Mouse (Mus musculus) neural tube, embryonic 11.5 days (tissue): ENCODE data around the gene Arr3. TPM values are rescaled to one million over a fixed set of nuclear protein-coding genes. Genes with fewer than 3 reads are reported as not detected.

ENCODE experiments used
- polyA plus RNA-seq: library from polyadenylated mRNA; unstranded; fragments of >200 nt; fragmentation: Nextera tagmentation; extraction: Ambion mirVana; gene quantifications from 2 replicates; pipeline ENCODE4 v1.2.1, GENCODE M21; 2014

Arr3 gene
- polyA plus RNA-seq, 1 experiment from 2014 or later: not detected

Other genes with a start within 250 kb of the Arr3 start
- not detected in 2 replicates for gene Otud6a, start 176.5 kb upstream of the Arr3 start, polyA plus RNA-seq
- 0.53 and 0.73 TPM in 2 replicates for gene Awat2, start 162.8 kb upstream of the Arr3 start, polyA plus RNA-seq
- 39.8 and 44.8 TPM in 2 replicates for gene Igbp1, start 111.2 kb upstream of the Arr3 start, polyA plus RNA-seq
- not detected in 2 replicates for gene Dgat2l6, start 80.7 kb upstream of the Arr3 start, polyA plus RNA-seq
- gene Awat1, start 33.2 kb upstream of the Arr3 start, polyA plus RNA-seq: not detected in 2 replicates
- not detected in 2 replicates for gene P2ry4, start 10.6 kb upstream of the Arr3 start, polyA plus RNA-seq
- gene Kif4, start 20.2 kb downstream of the Arr3 start, polyA plus RNA-seq: 42.1 and 42.3 TPM in 2 replicates
- 130 and 134 TPM in 2 replicates for gene Pdzd11, start 21.1 kb downstream of the Arr3 start, polyA plus RNA-seq
- gene Gdpd2, start 124.4 kb downstream of the Arr3 start, polyA plus RNA-seq: 7.0 and 8.0 TPM in 2 replicates
- 4.8 and 5.1 TPM in 2 replicates for gene Dlg3, start 162.2 kb downstream of the Arr3 start, polyA plus RNA-seq